Mouse (Mus musculus) liver, embryonic 14.5 days (tissue): ENCODE measurements around the gene Mid1. TPM values are rescaled to one million over a fixed set of nuclear protein-coding genes. Genes with fewer than 3 reads are reported as not detected.
"Not testable (repeated sequence)": the region's sequence is repeated elsewhere in the genome, so short reads cannot be mapped to it uniquely, and the experiment has no call there.

ENCODE experiments used
- ATAC-seq: fragments of 200-750 bp; cut with Nextera tagmentation; 2 replicates; pipeline ENCODE4 v1.8.0; 2017; ENCODE audit warnings: moderate number of reproducible peaks, mild to moderate bottlenecking, moderate library complexity; ENCODE audit not compliant: insufficient read depth
- DNase-seq, 3 experiments: peaks; one replicate each; pipeline ENCODE4 v3.0.0-alpha.2; 2012 to 2013; ENCODE audit warnings: low read depth in 3 of 3, low spot score in 3 of 3
- H3K27ac ChIP-seq: fragments of 300-500 bp; sonication (generic); 2 replicates; pipeline ENCODE4 v1.5.1; 2014; ENCODE audit warnings: moderate library complexity, mild to moderate bottlenecking, control low read depth, inconsistent platforms
- H3K27me3 ChIP-seq: fragments of 300-500 bp; sonication (generic); 2 replicates; pipeline ENCODE4 v1.6.1; 2014; ENCODE audit warnings: mild to moderate bottlenecking, low read length, moderate library complexity; ENCODE audit not compliant: control insufficient read depth, insufficient read depth
- H3K36me3 ChIP-seq: fragments of 300-500 bp; sonication (generic); replicated peaks from 2 replicates; pipeline ENCODE4 v1.6.1; 2014; ENCODE audit warnings: low read depth; ENCODE audit not compliant: control insufficient read depth, insufficient read depth
- H3K4me1 ChIP-seq, 2 experiments: fragments of 200-500 bp in 1 of 2; fragments of 300-500 bp in 1 of 2; sonication (generic) in 1 of 2; replicated peaks; 2 replicates each; pipeline ENCODE4 v1.6.1; 2012 to 2014; ENCODE audit warnings: antibody characterized with exemption in 1 of 2, inconsistent platforms in 1 of 2, low read length in 1 of 2; ENCODE audit not compliant: control insufficient read depth in 2 of 2, insufficient read depth in 2 of 2
- H3K4me2 ChIP-seq: fragments of 300-500 bp; sonication (generic); 2 replicates; pipeline ENCODE4 v1.6.1; 2014; ENCODE audit warnings: low read depth, mild to moderate bottlenecking, control low read depth, moderate library complexity
- H3K4me3 ChIP-seq, 2 experiments: fragments of 200-500 bp in 1 of 2; fragments of 300-500 bp in 1 of 2; sonication (generic) in 1 of 2; 2 replicates each; pipeline ENCODE4 v1.5.1; 2012 to 2014; ENCODE audit warnings: low read depth in 2 of 2, low read length in 2 of 2, mild to moderate bottlenecking in 2 of 2, control low read depth in 1 of 2, inconsistent platforms in 1 of 2, moderate library complexity in 1 of 2; ENCODE audit not compliant: insufficient read depth in 1 of 2
- H3K9ac ChIP-seq: fragments of 300-500 bp; sonication (generic); replicated peaks from 2 replicates; pipeline ENCODE4 v1.6.1; 2014; ENCODE audit warnings: mild to moderate bottlenecking, control low read depth, moderate library complexity
- H3K9me3 ChIP-seq: fragments of 300-500 bp; sonication (generic); 2 replicates; pipeline ENCODE4 v1.6.1; 2016; ENCODE audit warnings: low read length, mixed read lengths; ENCODE audit not compliant: control insufficient read depth
- WGBS: fragments of 180-500 bp; shearing (Covaris S2); extraction: QIAGEN DNeasy Blood & Tissue Kit; methylation state at CpG from one replicate; pipeline ENCODE4 v1.1.7; 2014; ENCODE audit not compliant: insufficient replicate concordance; 5-methylcytosine and 5-hydroxymethylcytosine counted together
- polyA plus RNA-seq, 2 experiments: library from polyadenylated mRNA; depleted of rRNA in 1 of 2; stranded (reverse) in 1 of 2; unstranded in 1 of 2; fragments of >200 nt; fragmentation: Nextera tagmentation in 1 of 2; extraction: Ambion mirVana in 1 of 2; gene quantifications; 2 replicates each; pipeline versions ENCODE4 v1.2.1 to v1.2.3; 2012 to 2014

The Mid1 gene
- polyA plus RNA-seq, 2 experiments = 1.1 to 1.2 TPM

DNA sequence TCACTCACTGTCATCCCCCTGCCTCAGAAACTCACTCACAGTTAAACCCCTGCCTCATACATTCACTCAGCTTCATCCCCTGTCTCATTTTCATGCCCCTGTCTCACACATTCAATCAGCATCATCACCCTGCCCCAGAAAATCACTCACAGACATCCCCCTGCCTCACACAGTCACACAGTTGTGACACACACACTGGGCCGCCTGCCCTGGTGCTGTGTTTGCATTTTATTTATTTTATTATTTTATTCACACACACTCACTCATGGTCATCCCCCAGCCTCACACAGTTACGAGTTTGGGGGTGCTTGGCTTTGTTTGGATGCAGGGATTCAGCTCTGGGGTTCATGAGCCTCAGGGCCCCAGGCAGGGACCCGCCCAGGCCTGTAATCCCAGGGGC is 323.6 kb downstream of the Mid1 start:
- WGBS = 22% methylated on average over 3 of the region's 3 CpGs
- not testable (repeated sequence) for H3K27me3 ChIP-seq, H3K27ac ChIP-seq, H3K9ac ChIP-seq, H3K4me1 ChIP-seq, H3K4me2 ChIP-seq, H3K4me3 ChIP-seq, ATAC-seq, DNase-seq
- Histone ChIP-seq H3K36me3 (peaks cover 13% of the 10 kb centered on the region), H3K9me3 (peaks cover 15% of the 10 kb centered on the region)

- 48% methylated on average over 114 of the region's 118 CpGs for whole genome bisulfite sequencing
- peak within 1 kb of the TSS; percentile 11 for H3K27ac ChIP-seq
- peak within 1 kb of the TSS; percentile 68 for H3K4me2 ChIP-seq
- peaks cover 16% of the 10 kb centered on the region for H3K36me3 ChIP-seq
- not testable (repeated sequence) for H3K27me3 ChIP-seq, H3K4me1 ChIP-seq
- peak; percentile 75 for ATAC-seq
- peak within 1 kb of the TSS; percentile 71 for H3K9ac ChIP-seq
- peak; percentile 90 to 94 (median 91) for DNase-seq
- peak within 1 kb of the TSS; percentile 65 for H3K4me3 ChIP-seq
- peaks cover 15% of the 10 kb centered on the region for H3K9me3 ChIP-seq
Measured at GRCm38 (mm10) chrX:170009016-170009750, 324.2 kb downstream of the Mid1 start, which contains the start of gene Gm21887. Gene Gm21887 (plus strand): TSS chrX:170009659.

- ATAC-seq (peak; percentile 93), DNase-seq (peak; percentile 98 to 99 (median 99))
- not testable (repeated sequence) for H3K27me3 ChIP-seq, H3K4me1 ChIP-seq, H3K27ac ChIP-seq
- H3K4me2 ChIP-seq = peak overlapping the region; percentile 39
- H3K36me3 ChIP-seq = peaks cover 16% of the 10 kb centered on the region
- 36% methylated on average over 25 of the region's 25 CpGs for WGBS
- peaks cover 15% of the 10 kb centered on the region for H3K9me3 ChIP-seq
- peak overlapping the region; percentile 71 for H3K9ac ChIP-seq
- peak overlapping the region; percentile 65 for H3K4me3 ChIP-seq
Measured at GRCm38 (mm10) chrX:170009801-170010221, 324.8 kb downstream of the Mid1 start.

GRCm38 (mm10) chrX:170010581-170011528 is 325.9 kb downstream of the Mid1 start:
- Histone ChIP-seq H3K9me3 (peaks cover 15% of the 10 kb centered on the region), H3K4me3 (peak overlapping the region; percentile 48 to 61), H3K9ac (peak overlapping the region; percentile 43; the same call in 1 of the 2 replicates), H3K36me3 (peaks cover 16% of the 10 kb centered on the region), H3K4me2 (peak overlapping the region; percentile 68)
- not testable (repeated sequence) for H3K4me1 ChIP-seq, ATAC-seq, H3K27ac ChIP-seq, H3K27me3 ChIP-seq, DNase-seq
- 61% methylated on average over 97 of the region's 97 CpGs for whole genome bisulfite sequencing

DNA sequence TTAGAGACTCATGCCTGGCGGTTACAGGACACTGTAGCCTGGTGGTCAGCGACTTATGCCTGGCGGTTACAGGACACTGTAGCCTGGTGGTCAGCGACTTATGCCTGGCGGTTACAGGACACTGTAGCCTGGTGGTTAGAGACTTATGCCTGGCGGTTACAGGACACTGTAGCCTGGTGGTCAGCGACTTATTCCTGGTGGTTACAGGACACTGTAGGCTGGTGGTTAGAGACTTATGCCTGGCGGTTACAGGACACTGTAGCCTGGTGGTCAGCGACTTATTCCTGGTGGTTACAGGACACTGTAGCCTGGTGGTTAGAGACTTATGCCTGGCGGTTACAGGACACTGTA is 326.5 kb downstream of the Mid1 start:
- H3K9ac ChIP-seq, H3K4me3 ChIP-seq, H3K27ac ChIP-seq, H3K4me1 ChIP-seq, ATAC-seq, H3K27me3 ChIP-seq, H3K4me2 ChIP-seq, DNase-seq: not testable (repeated sequence)
- Histone ChIP-seq H3K36me3 (peaks cover 16% of the 10 kb centered on the region), H3K9me3 (peaks cover 15% of the 10 kb centered on the region)
- 83% methylated on average over 8 of the region's 10 CpGs for WGBS

DNA sequence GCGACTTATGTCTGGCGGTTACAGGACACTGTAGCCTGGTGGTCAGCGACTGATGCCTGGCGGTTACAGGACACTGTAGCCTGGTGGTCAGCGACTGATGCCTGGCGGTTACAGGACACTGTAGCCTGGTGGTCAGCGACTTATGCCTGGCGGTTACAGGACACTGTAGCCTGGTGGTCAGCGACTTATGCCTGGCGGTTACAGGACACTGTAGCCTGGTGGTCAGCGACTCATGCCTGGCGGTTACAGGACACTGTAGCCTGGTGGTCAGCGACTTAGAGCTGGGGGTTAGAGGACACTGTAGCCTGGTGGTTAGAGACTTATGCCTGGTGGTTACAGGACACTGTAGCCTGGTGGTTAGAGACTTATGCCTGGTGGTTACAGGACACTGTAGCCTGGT is 328.4 kb downstream of the Mid1 start:
- DNase-seq, H3K9ac ChIP-seq: not testable (repeated sequence)
- WGBS = 83% methylated on average over 13 of the region's 13 CpGs

GRCm38 (mm10) chrX:170014038-170014437 is 329.0 kb downstream of the Mid1 start:
- H3K9me3 ChIP-seq = peaks cover 22% of the 10 kb centered on the region
- ATAC-seq, H3K9ac ChIP-seq, H3K27me3 ChIP-seq, H3K4me3 ChIP-seq, H3K4me2 ChIP-seq, H3K27ac ChIP-seq, H3K4me1 ChIP-seq, DNase-seq: not testable (repeated sequence)
- peaks cover 38% of the 10 kb centered on the region for H3K36me3 ChIP-seq
- 91% methylated on average over 12 of the region's 13 CpGs for WGBS

More for the DNA sequence above, 328.4 kb downstream of the Mid1 start:
- H3K4me3 ChIP-seq, H3K4me1 ChIP-seq, ATAC-seq, H3K4me2 ChIP-seq, H3K27me3 ChIP-seq, H3K27ac ChIP-seq: not testable (repeated sequence)
- peaks cover 17% of the 10 kb centered on the region for H3K9me3 ChIP-seq
- H3K36me3 ChIP-seq = peaks cover 31% of the 10 kb centered on the region
